Mouse (Mus musculus) skeletal muscle tissue, postnatal 0 days (tissue): ENCODE data around the gene Mgmt. TPM values are rescaled to one million over a fixed set of nuclear protein-coding genes. Genes with fewer than 3 reads are reported as not detected.

Experiments
- polyA plus RNA-seq: library from polyadenylated mRNA; unstranded; fragments of >200 nt; fragmentation: Nextera tagmentation; extraction: Ambion mirVana; gene quantifications from 2 replicates; pipeline ENCODE4 v1.2.1, GENCODE M21; 2015

Gene Mgmt
- polyA plus RNA-seq: 3.1 and 3.8 TPM in 2 replicates

GRCm38 (mm10) chr7:136894106-136894986 is at the start of gene Mgmt:
Gene Mgmt (plus strand): TSS chr7:136894614.

